Mouse (Mus musculus) forebrain, embryonic 16.5 days (tissue): ENCODE measurements around the gene Pltp. TPM values are rescaled to one million over a fixed set of nuclear protein-coding genes. Genes with fewer than 3 reads are reported as not detected.

ENCODE experiments used
- ATAC-seq: fragments of 200-750 bp; cut with Nextera tagmentation; 2 replicates; pipeline ENCODE4 v1.8.0; 2017; ENCODE audit warnings: mild to moderate bottlenecking, moderate library complexity
- H3K27ac ChIP-seq: fragments of 300-500 bp; sonication (generic); 2 replicates; pipeline ENCODE4 v1.5.1; 2014; ENCODE audit warnings: low read length, control low read depth
- H3K27me3 ChIP-seq: fragments of 300-500 bp; sonication (generic); replicated peaks from 2 replicates; pipeline ENCODE4 v1.6.1; 2014; ENCODE audit warnings: low read length; ENCODE audit not compliant: control insufficient read depth, insufficient read depth
- H3K36me3 ChIP-seq: fragments of 300-500 bp; sonication (generic); 2 replicates; pipeline ENCODE4 v1.6.1; 2014; ENCODE audit not compliant: control insufficient read depth, insufficient read depth
- H3K4me1 ChIP-seq: fragments of 300-500 bp; sonication (generic); replicated peaks from 2 replicates; pipeline ENCODE4 v1.6.1; 2014; ENCODE audit warnings: low read length; ENCODE audit not compliant: control insufficient read depth, insufficient read depth
- H3K4me2 ChIP-seq: fragments of 300-500 bp; sonication (generic); 2 replicates; pipeline ENCODE4 v1.6.1; 2014; ENCODE audit warnings: mild to moderate bottlenecking, low read length, control low read depth
- H3K4me3 ChIP-seq: fragments of 300-500 bp; sonication (generic); replicated peaks from 2 replicates; pipeline ENCODE4 v1.5.1; 2014; ENCODE audit warnings: mild to moderate bottlenecking, low read length, control low read depth
- H3K9ac ChIP-seq: fragments of 300-500 bp; sonication (generic); replicated peaks from 2 replicates; pipeline ENCODE4 v1.6.1; 2014; ENCODE audit warnings: low read depth, low read length, control low read depth
- H3K9me3 ChIP-seq: fragments of 300-500 bp; sonication (generic); 2 replicates; pipeline ENCODE4 v1.6.1; 2016; ENCODE audit warnings: low read length; ENCODE audit not compliant: control insufficient read depth
- WGBS: fragments of 180-500 bp; shearing (Covaris S2); extraction: QIAGEN DNeasy Blood & Tissue Kit; methylation state at CpG from one replicate; pipeline ENCODE4 v1.1.7; 2014; 5-methylcytosine and 5-hydroxymethylcytosine counted together
- polyA plus RNA-seq: library from polyadenylated mRNA; unstranded; fragments of >200 nt; fragmentation: Nextera tagmentation; extraction: Ambion mirVana; gene quantifications from 2 replicates; pipeline ENCODE4 v1.2.1, GENCODE M21; 2015

The Pltp gene
- polyA plus RNA-seq, 1 experiment from 2014 or later = 45.7 TPM

DNA sequence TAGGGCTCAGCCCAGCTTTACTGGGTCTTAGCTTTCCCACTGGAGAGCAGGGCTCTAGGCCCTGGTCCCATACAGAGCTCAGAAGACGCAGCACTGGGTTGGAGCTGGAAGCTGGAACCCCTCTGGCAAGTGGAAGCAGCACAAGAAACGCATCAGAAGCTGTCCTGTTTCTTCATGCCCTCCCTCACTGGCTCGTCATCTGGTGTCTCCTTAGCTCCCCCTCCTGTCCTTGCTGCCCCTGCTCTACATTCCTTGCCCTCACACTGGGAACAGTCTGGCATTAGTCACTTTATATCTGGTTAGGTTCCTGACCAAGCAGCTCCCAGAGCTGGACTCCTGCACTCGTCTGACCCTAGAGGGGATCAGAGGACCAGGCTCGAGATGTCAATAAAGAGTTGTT lies 36.5 kb upstream of the Pltp start:
- no peak for ATAC-seq
- Histone ChIP-seq H3K9me3 (no peaks in the 10 kb centered on the region), H3K27me3 (no peaks in the 10 kb centered on the region), H3K36me3 (peaks cover 75% of the 10 kb centered on the region), H3K4me1 (no peaks in the 10 kb centered on the region), H3K9ac (no peak overlapping the region), H3K4me3 (no peak overlapping the region), H3K4me2 (no peak overlapping the region), H3K27ac (no peak overlapping the region)
- WGBS = 53% methylated on average over 5 of the region's 5 CpGs

DNA sequence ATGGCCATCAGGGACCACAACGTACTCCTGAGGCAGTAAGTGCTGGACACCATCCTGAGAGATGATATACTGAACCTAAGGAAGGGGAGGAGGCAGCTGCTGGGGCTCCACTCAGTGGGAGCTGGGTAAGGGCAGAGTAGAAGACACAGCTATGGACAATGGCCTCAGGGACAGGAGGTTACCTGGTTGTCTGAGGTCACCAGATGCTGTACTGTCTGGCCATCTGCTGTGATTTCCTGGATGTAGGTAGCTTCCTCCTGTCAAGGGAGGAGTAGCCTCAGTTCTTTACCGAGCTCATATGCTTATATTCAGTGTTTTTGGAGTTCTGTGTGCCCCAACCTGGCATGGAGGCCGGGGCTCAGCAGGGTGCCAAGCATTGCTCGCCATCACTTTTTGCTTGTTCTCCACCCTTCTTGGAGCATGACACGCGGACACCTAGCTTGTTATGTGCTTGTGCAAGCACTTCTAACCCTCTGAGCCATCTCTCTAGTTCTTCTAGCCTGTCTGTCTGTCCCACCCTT lies 35.2 kb upstream of the Pltp start:
- Histone ChIP-seq H3K4me1 (no peaks in the 10 kb centered on the region), H3K27me3 (no peaks in the 10 kb centered on the region), H3K4me3 (no peak overlapping the region), H3K4me2 (no peak overlapping the region), H3K9me3 (no peaks in the 10 kb centered on the region), H3K36me3 (peaks cover 69% of the 10 kb centered on the region), H3K9ac (no peak overlapping the region), H3K27ac (no peak overlapping the region)
- WGBS = 90% methylated on average over 6 of the region's 6 CpGs
- no peak for ATAC-seq

DNA sequence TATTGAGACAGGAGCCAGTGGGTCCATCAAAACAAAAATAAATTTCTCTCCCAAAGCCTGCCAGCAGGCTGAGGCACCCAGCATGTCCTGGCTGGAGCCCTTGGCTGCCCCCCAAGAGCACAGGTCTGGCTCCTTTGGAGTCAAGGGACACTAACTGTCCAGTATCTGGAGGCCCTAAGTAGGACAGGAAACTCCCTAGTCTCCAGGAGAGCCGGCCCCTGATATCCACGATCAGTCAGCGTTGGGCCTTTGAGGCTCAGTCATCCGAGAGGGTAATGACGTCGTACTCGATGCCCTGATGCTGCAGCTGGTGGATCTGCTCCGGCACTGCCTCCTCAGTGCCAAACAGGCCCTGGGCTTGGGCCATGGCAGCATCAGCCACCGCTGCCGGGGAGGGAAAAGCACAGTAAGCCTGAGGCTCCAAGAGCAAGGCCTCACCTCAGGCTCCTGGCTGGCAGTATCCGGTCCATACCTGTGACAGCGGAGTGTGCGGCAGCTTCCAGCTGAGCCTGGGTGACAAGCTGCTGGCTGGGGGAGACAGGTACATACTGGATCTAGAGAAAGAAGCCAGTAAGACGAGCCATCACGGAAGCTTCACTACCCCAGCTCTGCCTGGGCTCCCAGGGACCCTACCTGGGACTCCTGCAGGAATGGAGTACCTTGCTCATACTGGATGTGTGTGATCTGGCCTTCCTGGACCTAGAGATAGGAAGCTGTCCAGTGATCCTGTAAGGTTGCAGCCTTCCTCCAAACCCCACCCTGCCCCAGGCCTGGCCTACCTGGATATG lies 34.6 kb upstream of the Pltp start:
- Histone ChIP-seq H3K36me3 (peaks cover 67% of the 10 kb centered on the region), H3K4me2 (no peak overlapping the region), H3K9ac (no peak overlapping the region), H3K4me1 (no peaks in the 10 kb centered on the region), H3K27ac (no peak overlapping the region), H3K9me3 (no peaks in the 10 kb centered on the region), H3K4me3 (no peak overlapping the region), H3K27me3 (no peaks in the 10 kb centered on the region)
- ATAC-seq = no peak
- 66% methylated on average over 15 of the region's 15 CpGs for WGBS

DNA sequence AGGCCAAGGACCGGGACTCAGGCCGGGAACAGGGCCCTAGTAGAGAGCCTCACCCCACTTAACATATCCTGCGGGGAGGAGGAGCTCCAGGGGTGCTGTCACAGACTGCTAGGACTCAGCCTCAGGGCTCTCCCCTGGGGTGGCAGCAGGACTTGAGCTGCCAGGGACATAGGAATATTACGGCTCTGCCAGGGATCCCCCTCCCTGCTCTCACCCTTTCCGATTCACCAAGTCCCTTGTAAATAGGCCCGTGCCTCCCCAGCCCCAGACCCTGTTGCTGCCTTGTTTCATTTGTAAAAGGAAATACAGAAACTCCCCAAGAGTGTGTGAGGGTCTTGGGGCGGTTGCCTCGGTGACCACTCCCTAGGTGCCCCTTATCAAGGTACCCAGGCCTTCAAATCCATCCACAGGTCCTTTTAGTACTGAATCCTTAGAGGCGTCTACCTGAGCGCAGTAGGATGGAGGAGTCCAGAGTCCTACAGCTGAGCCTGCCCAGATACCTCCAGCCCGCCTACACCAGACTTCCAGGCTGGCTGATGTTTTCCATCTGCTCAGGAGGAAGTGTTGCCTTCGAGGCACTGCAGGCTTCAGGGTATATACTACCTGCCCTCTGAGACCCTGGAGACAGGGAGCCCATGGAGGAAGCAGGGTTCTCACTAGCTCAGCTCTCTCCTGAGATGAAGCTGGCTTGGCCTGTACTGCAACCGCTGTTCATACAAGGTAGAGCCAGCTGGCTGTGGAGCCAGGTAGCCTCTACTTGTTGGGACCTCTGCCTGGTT lies 33.7 kb upstream of the Pltp start:
- Histone ChIP-seq H3K4me1 (peaks cover 1% of the 10 kb centered on the region; the same call in 1 of the 2 replicates), H3K27ac (no peak overlapping the region), H3K4me3 (no peak overlapping the region), H3K4me2 (no peak overlapping the region), H3K27me3 (no peaks in the 10 kb centered on the region), H3K36me3 (peaks cover 70% of the 10 kb centered on the region), H3K9ac (no peak overlapping the region), H3K9me3 (no peaks in the 10 kb centered on the region)
- ATAC-seq = no peak
- WGBS = 85% methylated on average over 13 of the region's 13 CpGs

DNA sequence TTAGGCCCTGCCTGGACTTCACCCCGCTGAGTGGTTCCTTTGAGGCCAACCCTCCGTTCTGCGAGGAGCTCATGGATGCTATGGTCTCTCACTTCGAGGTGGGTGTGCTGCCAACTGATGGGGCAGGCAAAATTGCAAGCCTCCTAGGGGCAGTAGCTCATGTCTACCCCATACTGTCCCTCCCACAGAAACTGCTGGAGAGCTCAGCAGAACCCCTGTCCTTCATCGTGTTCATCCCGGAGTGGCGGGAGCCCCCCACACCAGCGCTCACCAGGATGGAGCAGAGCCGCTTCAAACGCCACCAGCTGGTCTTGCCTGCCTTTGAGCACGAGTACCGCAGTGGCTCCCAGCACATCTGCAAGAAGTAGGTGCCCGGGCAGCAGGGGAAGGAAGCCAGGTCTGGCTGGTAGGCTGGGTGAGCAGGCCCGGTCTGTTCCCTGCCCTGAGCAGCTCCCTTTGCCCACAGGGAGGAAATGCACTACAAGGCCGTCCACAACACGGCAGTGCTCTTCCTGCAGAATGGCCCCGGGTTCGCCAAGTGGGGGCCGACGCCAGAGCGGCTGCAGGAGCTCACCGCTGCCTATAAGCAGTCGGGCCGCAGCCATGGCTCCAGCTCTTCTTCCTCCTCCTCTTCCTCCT lies 33.0 kb upstream of the Pltp start:
- H3K9ac ChIP-seq = no peak overlapping the region
- no peak overlapping the region for H3K4me2 ChIP-seq
- no peak for ATAC-seq
- H3K9me3 ChIP-seq = no peaks in the 10 kb centered on the region
- 92% methylated on average over 24 of the region's 24 CpGs for WGBS
- no peaks in the 10 kb centered on the region for H3K27me3 ChIP-seq
- H3K36me3 ChIP-seq = peaks cover 68% of the 10 kb centered on the region
- H3K4me3 ChIP-seq = no peak overlapping the region
- peaks cover 9% of the 10 kb centered on the region for H3K4me1 ChIP-seq
- no peak overlapping the region for H3K27ac ChIP-seq

DNA sequence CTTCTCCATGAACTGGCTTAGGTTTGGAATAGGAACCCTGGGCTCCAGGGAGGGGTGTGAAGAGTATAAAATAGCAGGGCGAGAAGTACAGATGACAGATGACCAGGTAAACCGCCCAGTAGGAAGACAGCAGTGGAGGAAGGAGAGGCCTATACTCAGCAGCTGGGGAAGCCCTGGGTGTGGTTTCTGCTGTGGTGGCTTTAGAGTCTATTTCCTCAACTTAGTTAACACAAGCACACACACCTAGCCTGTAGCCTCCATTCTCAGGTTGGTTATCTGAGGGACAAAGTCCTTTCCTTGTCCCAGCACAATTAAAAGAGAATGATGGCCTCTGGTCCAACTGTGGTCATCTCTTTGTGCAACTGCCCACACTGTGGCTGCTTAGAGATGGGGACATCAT lies 32.4 kb upstream of the Pltp start:
- no peak overlapping the region for H3K9ac ChIP-seq
- H3K36me3 ChIP-seq = peaks cover 65% of the 10 kb centered on the region
- 86% methylated on average over 2 of the region's 2 CpGs for WGBS
- no peak overlapping the region for H3K4me3 ChIP-seq
- H3K27me3 ChIP-seq = no peaks in the 10 kb centered on the region
- peaks cover 9% of the 10 kb centered on the region for H3K4me1 ChIP-seq
- no peak overlapping the region for H3K27ac ChIP-seq
- no peak for ATAC-seq
- H3K9me3 ChIP-seq = no peaks in the 10 kb centered on the region
- no peak overlapping the region for H3K4me2 ChIP-seq

DNA sequence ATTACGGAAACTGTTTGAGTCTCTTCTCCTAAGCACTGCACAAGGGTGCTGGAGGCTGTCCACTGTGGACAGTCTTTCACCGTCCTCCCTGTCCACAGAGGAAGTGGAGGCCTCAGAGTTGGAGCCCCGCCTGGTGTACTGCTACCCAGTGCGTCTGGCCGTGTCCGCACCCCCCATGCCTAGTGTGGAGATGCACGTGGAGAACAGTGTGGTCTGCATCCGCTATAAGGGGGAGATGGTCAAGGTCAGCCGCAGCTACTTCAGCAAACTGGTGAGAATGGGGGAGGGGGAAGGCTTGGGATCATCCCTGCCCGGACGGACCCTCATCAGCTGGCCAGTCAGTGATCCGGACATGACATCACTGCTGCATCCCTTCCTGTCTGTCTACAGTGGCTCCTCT lies 31.5 kb upstream of the Pltp start:
- Histone ChIP-seq H3K36me3 (peaks cover 64% of the 10 kb centered on the region), H3K27me3 (no peaks in the 10 kb centered on the region), H3K9ac (no peak overlapping the region), H3K4me1 (peaks cover 9% of the 10 kb centered on the region), H3K4me3 (no peak overlapping the region), H3K9me3 (no peaks in the 10 kb centered on the region), H3K27ac (no peak overlapping the region), H3K4me2 (no peak overlapping the region)
- ATAC-seq = no peak
- WGBS = 86% methylated on average over 12 of the region's 12 CpGs

DNA sequence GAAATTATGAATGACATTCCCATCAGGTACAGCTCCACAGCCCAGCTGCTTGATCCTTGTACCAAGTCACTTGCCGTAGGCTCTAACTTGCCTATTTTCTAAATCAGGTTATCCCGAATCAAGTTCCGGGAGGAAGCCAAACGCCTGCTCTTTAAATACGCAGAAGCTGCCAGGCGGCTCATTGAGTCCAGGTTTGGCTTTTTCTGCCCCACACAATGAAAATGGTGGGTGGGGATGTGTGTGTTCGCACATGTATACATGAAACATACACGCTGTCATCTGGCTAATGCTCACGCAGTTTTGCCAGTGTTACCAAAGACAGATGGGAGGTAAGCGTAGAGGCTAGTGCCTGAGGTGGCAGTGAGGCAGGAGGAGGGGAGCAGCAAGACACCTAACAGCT lies 29.1 kb upstream of the Pltp start:
- peaks cover 9% of the 10 kb centered on the region for H3K4me1 ChIP-seq
- H3K9me3 ChIP-seq = no peaks in the 10 kb centered on the region
- peaks cover 45% of the 10 kb centered on the region for H3K36me3 ChIP-seq
- no peak for ATAC-seq
- H3K4me3 ChIP-seq = no peak overlapping the region
- 94% methylated on average over 10 of the region's 10 CpGs for WGBS
- H3K9ac ChIP-seq = no peak overlapping the region
- H3K27ac ChIP-seq = no peak overlapping the region; the same call in 1 of the 2 replicates
- no peaks in the 10 kb centered on the region for H3K27me3 ChIP-seq
- H3K4me2 ChIP-seq = no peak overlapping the region

DNA sequence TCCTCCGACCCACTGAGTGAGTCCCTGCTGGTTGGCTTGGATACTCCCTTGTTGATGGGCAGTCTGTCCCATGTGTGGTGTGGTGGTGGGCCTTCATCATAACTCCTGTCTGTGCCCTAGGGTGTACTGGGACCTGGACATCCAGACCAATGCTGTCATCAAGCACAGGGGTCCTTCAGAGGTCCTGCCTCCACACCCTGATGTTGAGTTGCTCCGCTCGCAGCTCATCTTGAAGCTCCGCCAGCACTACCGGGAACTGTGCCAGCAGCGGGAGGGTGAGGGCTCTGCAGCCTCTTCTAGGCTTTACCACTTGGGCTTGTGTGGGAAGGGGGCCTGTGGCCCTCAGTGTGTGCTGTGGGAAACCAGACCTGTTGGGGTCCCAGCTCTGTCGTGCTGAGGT lies 28.3 kb upstream of the Pltp start:
- WGBS = 35% methylated on average over 7 of the region's 7 CpGs
- no peak overlapping the region for H3K27ac ChIP-seq
- ATAC-seq = peak; percentile 18; the same call in 1 of the 2 replicates
- peaks cover 14% of the 10 kb centered on the region for H3K4me1 ChIP-seq
- H3K36me3 ChIP-seq = peaks cover 37% of the 10 kb centered on the region
- H3K27me3 ChIP-seq = no peaks in the 10 kb centered on the region
- no peak overlapping the region for H3K9ac ChIP-seq
- H3K4me3 ChIP-seq = no peak overlapping the region
- H3K9me3 ChIP-seq = no peaks in the 10 kb centered on the region
- H3K4me2 ChIP-seq = no peak overlapping the region
